ENCODE assay signal across 31 mouse cellular contexts in genomic region chr10:51952021-51952420, GRCm38 (mm10).
A peak's percentile ranks its signal among the peaks of the same experiment; 100 is the strongest.
DNase-seq lines count a peak whose midpoint lies in the region; ATAC-seq and TF ChIP-seq lines count a peak whose summit lies in the region.
"Had no signal": no experiment of that assay in that cellular context is flagged by ENCODE, and none has a peak within 500 bp of the region (broad histone marks: within the 10 kb centered on the region; RNA-seq: fewer than 3 reads in every experiment).

No protein-coding gene starts in this region.

- TF ChIP-seq CTCF in layer of hippocampus, adult 2 months (conservative IDR thresholded peaks at IDR 0.05), result peak; percentile 40
- peak; percentile 41 for TF ChIP-seq CTCF in lung, postnatal 0 days (IDR thresholded peaks at IDR 0.05)

- H3K27ac ChIP-seq in layer of hippocampus, adult 2 months, result no peak overlapping the region
- no peak overlapping the region for H3K27ac ChIP-seq in lung, postnatal 0 days (ENCODE audit: low read length)
- H3K27ac ChIP-seq: embryonic facial prominence, embryonic 10.5 days; embryonic facial prominence, embryonic 15.5 days; forebrain, embryonic 12.5 days; hindbrain, embryonic 13.5 days; kidney, embryonic 15.5 days; neural tube, embryonic 12.5 days had no signal

- H3K4me3 ChIP-seq in layer of hippocampus, adult 2 months, result no peak overlapping the region
- H3K4me3 ChIP-seq in lung, postnatal 0 days (ENCODE audit: low read depth, low read length), result no peak overlapping the region
- H3K4me3 ChIP-seq: embryonic facial prominence, embryonic 10.5 days; embryonic facial prominence, embryonic 15.5 days; forebrain, embryonic 12.5 days; hindbrain, embryonic 13.5 days; kidney, embryonic 15.5 days; neural tube, embryonic 12.5 days had no signal

- peak; percentile 6 for DNase-seq in adrenal gland, postnatal 14 days
- DNase-seq in adrenal gland, adult 2 months, result no peak
- no peak for DNase-seq in layer of hippocampus, adult 2 months (ENCODE audit: low spot score in 2 of 2)
- DNase-seq in layer of hippocampus, postnatal 10 days (ENCODE audit: low spot score in 2 of 2), result no peak
- DNase-seq in lung, postnatal 0 days (ENCODE audit: low spot score), result no peak
- DNase-seq in lung, postnatal 25 days (ENCODE audit: low spot score), result no peak
- peak; percentile 13 for DNase-seq in R1 (ENCODE audit: low read depth, low spot score)
- DNase-seq in right cerebral cortex, postnatal 4 days, result no peak
- DNase-seq: adrenal gland, postnatal 36 days; cerebellum, adult 2 months; cerebellum, postnatal 14 days; forebrain, postnatal 0 days; gastrocnemius, postnatal 10 days; heart, adult 11 months; heart, postnatal 4 days; kidney, adult 11 months; layer of hippocampus, postnatal 36 days; liver; lung, adult 18-20 months; lung, postnatal 14 days; right cerebral cortex, adult 18-20 months; thymus, postnatal 14 days had no signal

- H3K27me3 ChIP-seq in lung, postnatal 0 days (replicated peaks; ENCODE audit: insufficient read depth, low read length), result no peaks in the 10 kb centered on the region
- H3K27me3 ChIP-seq: embryonic facial prominence, embryonic 15.5 days; forebrain, embryonic 12.5 days; hindbrain, embryonic 13.5 days; kidney, embryonic 15.5 days; neural tube, embryonic 12.5 days had no signal

- no peak for ATAC-seq in lung, postnatal 0 days
- ATAC-seq: forebrain, postnatal 0 days; midbrain, embryonic 16.5 days had no signal

- no peak for TF ChIP-seq EP300 in lung, postnatal 0 days (IDR thresholded peaks at IDR 0.05)

- no peak overlapping the region for H3K4me2 ChIP-seq in lung, postnatal 0 days (replicated peaks; ENCODE audit: low read depth, low read length)
- H3K4me2 ChIP-seq: embryonic facial prominence, embryonic 15.5 days; forebrain, embryonic 12.5 days; heart, embryonic 11.5 days; hindbrain, embryonic 13.5 days; kidney, embryonic 15.5 days; midbrain, embryonic 11.5 days; neural tube, embryonic 12.5 days had no signal

- H3K9me3 ChIP-seq in lung, postnatal 0 days (ENCODE audit: low read length), result no peaks in the 10 kb centered on the region
- H3K9me3 ChIP-seq: embryonic facial prominence, embryonic 10.5 days; embryonic facial prominence, embryonic 15.5 days; forebrain, embryonic 12.5 days; hindbrain, embryonic 13.5 days; kidney, embryonic 15.5 days; neural tube, embryonic 12.5 days had no signal

- no peak overlapping the region for H3K9ac ChIP-seq in lung, postnatal 0 days (replicated peaks; ENCODE audit: low read depth)
- H3K9ac ChIP-seq: embryonic facial prominence, embryonic 15.5 days; forebrain, embryonic 12.5 days; forebrain, postnatal 0 days; hindbrain, embryonic 13.5 days; kidney, embryonic 15.5 days; neural tube, embryonic 12.5 days had no signal

- H3K4me1 ChIP-seq in lung, postnatal 0 days (ENCODE audit: insufficient read depth, low read depth, low read length), result no peaks in the 10 kb centered on the region
- H3K4me1 ChIP-seq: embryonic facial prominence, embryonic 10.5 days; embryonic facial prominence, embryonic 15.5 days; forebrain, embryonic 12.5 days; hindbrain, embryonic 13.5 days; kidney, embryonic 15.5 days; neural tube, embryonic 12.5 days had no signal

- WGBS in lung, postnatal 0 days, result 63% methylated on average over 4 of the region's 4 CpGs

- no peaks in the 10 kb centered on the region for H3K36me3 ChIP-seq in lung, postnatal 0 days (ENCODE audit: insufficient read depth, low read length)
- H3K36me3 ChIP-seq: embryonic facial prominence, embryonic 10.5 days; embryonic facial prominence, embryonic 15.5 days; forebrain, embryonic 12.5 days; hindbrain, embryonic 13.5 days; kidney, embryonic 15.5 days; neural tube, embryonic 12.5 days had no signal

Comparison
In these comparisons a context has a peak if more than half of its experiments do, and no peak if none do; other contexts are left out.
1. DNase-seq: peak in adrenal gland, postnatal 14 days (single experiment) and R1 (single experiment); none in adrenal gland, adult 2 months (single experiment), layer of hippocampus, adult 2 months (0 of 2), layer of hippocampus, postnatal 10 days (0 of 2), lung, postnatal 0 days (single experiment), lung, postnatal 25 days (single experiment) and right cerebral cortex, postnatal 4 days (single experiment).